Mouse (Mus musculus) stomach, postnatal 0 days (tissue): Measurements from ENCODE around the gene C1ql3. TPM values are rescaled to one million over a fixed set of nuclear protein-coding genes. Genes with fewer than 3 reads are reported as not detected.

Source experiments
- ATAC-seq: fragments of 200-750 bp; cut with Nextera tagmentation; 2 replicates; pipeline ENCODE4 v1.8.0; 2017; ENCODE audit not compliant: low FRiP score, low TSS enrichment
- DNase-seq: peaks from one replicate; pipeline ENCODE4 v3.0.0-alpha.2; 2016; ENCODE audit warnings: low spot score
- H3K27ac ChIP-seq: fragments of 300-500 bp; sonication (generic); replicated peaks from 2 replicates; pipeline ENCODE4 v1.5.1; 2014; ENCODE audit warnings: mild to moderate bottlenecking, control low read depth
- H3K27me3 ChIP-seq: fragments of 300-500 bp; sonication (generic); 2 replicates; pipeline ENCODE4 v1.6.1; 2014; ENCODE audit warnings: low read length; ENCODE audit not compliant: control insufficient read depth, insufficient read depth
- H3K36me3 ChIP-seq: fragments of 300-500 bp; sonication (generic); 2 replicates; pipeline ENCODE4 v1.6.1; 2014; ENCODE audit warnings: low read length, mixed read lengths; ENCODE audit not compliant: control insufficient read depth, insufficient read depth
- H3K4me1 ChIP-seq: fragments of 300-500 bp; sonication (generic); replicated peaks from 2 replicates; pipeline ENCODE4 v1.6.1; 2014; ENCODE audit warnings: antibody characterized with exemption; ENCODE audit not compliant: control insufficient read depth, insufficient read depth
- H3K4me2 ChIP-seq: fragments of 300-500 bp; sonication (generic); replicated peaks from 2 replicates; pipeline ENCODE4 v1.6.1; 2014; ENCODE audit warnings: low read depth, mild to moderate bottlenecking, control low read depth, moderate library complexity
- H3K4me3 ChIP-seq: fragments of 300-500 bp; sonication (generic); 2 replicates; pipeline ENCODE4 v1.5.1; 2014; ENCODE audit warnings: low read depth, low read length, control low read depth
- H3K9ac ChIP-seq: fragments of 300-500 bp; sonication (generic); 2 replicates; pipeline ENCODE4 v1.6.1; 2014; ENCODE audit warnings: mild to moderate bottlenecking, low read length, control low read depth, mixed read lengths
- H3K9me3 ChIP-seq: fragments of 300-500 bp; sonication (generic); 2 replicates; pipeline ENCODE4 v1.6.1; 2016; ENCODE audit warnings: low read length; ENCODE audit not compliant: control insufficient read depth
- CTCF ChIP-seq: IDR thresholded peaks from 2 replicates; pipeline ENCODE4 v1.5.1; 2016; ENCODE audit warnings: antibody characterized with exemption, low read depth, mild to moderate bottlenecking, moderate library complexity
- EP300 ChIP-seq: optimal IDR thresholded peaks from 2 replicates; pipeline ENCODE3; 2016; ENCODE audit warnings: antibody characterized with exemption
- WGBS: fragments of 180-500 bp; shearing (Covaris S2); extraction: QIAGEN DNeasy Blood & Tissue Kit; methylation state at CpG from one replicate; pipeline ENCODE4 v1.1.7; 2014; 5-methylcytosine and 5-hydroxymethylcytosine counted together
- polyA plus RNA-seq: library from polyadenylated mRNA; unstranded; fragments of >200 nt; fragmentation: Nextera tagmentation; extraction: Ambion mirVana; gene quantifications from 2 replicates; pipeline ENCODE4 v1.2.1, GENCODE M21; 2015

Gene C1ql3
- polyA plus RNA-seq, 1 experiment from 2014 or later = 0.19 TPM

- H3K4me3 ChIP-seq = no peak overlapping the region
- ATAC-seq (no peak), DNase-seq (no peak)
- 63% methylated on average over 1 of the region's 1 CpGs for WGBS
- no peak overlapping the region for H3K9ac ChIP-seq
- H3K4me1 ChIP-seq = no peaks in the 10 kb centered on the region
- H3K27me3 ChIP-seq = no peaks in the 10 kb centered on the region
- no peaks in the 10 kb centered on the region for H3K36me3 ChIP-seq
- H3K27ac ChIP-seq = no peak overlapping the region
- no peaks in the 10 kb centered on the region for H3K9me3 ChIP-seq
- TF ChIP-seq CTCF = no peak
- TF ChIP-seq EP300 = no peak
- H3K4me2 ChIP-seq = no peak overlapping the region
Observed at GRCm38 (mm10) chr2:13018861-13019260, 7.3 kb upstream of the C1ql3 start.

DNA sequence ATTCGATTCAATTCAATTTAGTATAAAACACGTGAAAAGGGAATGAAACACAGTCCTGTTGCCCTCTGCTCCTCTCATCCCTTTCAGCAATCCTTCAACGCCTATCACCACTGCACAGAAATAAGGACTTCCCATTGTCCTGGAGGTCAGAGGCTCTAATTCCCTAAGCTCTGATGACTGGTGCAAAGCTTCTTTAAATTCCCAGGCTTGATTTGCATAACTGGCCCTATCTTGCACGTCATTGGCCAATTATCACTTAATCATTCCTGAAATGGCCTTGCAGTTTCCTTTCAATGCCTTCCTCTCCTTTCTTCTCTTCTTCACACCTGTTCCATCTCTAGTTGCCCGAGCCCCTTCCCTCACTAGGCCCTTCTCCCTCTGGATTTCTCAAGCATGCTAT is 6.8 kb upstream of the C1ql3 start:
- DNase-seq = no peak

GRCm38 (mm10) chr2:13011973-13012372 is 367 bp upstream of the C1ql3 start:
- no peak for ATAC-seq
- Histone ChIP-seq H3K9me3 (no peaks in the 10 kb centered on the region), H3K4me3 (peak overlapping the region; percentile 58; the same call in 1 of the 2 replicates), H3K27ac (no peak overlapping the region), H3K9ac (no peak overlapping the region), H3K36me3 (no peaks in the 10 kb centered on the region), H3K27me3 (peaks cover 4% of the 10 kb centered on the region; the same call in 1 of the 2 replicates), H3K4me1 (peaks cover 8% of the 10 kb centered on the region; the same call in 1 of the 2 replicates), H3K4me2 (no peak overlapping the region)
- WGBS = 44% methylated on average over 3 of the region's 3 CpGs
- DNase-seq = no peak
- no peak for TF ChIP-seq EP300

More for the DNA sequence above, 6.8 kb upstream of the C1ql3 start:
- no peak for ATAC-seq
- Histone ChIP-seq H3K4me2 (no peak overlapping the region), H3K27ac (no peak overlapping the region), H3K4me3 (no peak overlapping the region), H3K27me3 (no peaks in the 10 kb centered on the region), H3K9ac (no peak overlapping the region), H3K4me1 (no peaks in the 10 kb centered on the region), H3K9me3 (no peaks in the 10 kb centered on the region), H3K36me3 (no peaks in the 10 kb centered on the region)
- WGBS = 55% methylated on average over 5 of the region's 5 CpGs
- TF ChIP-seq EP300 (no peak), CTCF (no peak)

DNA sequence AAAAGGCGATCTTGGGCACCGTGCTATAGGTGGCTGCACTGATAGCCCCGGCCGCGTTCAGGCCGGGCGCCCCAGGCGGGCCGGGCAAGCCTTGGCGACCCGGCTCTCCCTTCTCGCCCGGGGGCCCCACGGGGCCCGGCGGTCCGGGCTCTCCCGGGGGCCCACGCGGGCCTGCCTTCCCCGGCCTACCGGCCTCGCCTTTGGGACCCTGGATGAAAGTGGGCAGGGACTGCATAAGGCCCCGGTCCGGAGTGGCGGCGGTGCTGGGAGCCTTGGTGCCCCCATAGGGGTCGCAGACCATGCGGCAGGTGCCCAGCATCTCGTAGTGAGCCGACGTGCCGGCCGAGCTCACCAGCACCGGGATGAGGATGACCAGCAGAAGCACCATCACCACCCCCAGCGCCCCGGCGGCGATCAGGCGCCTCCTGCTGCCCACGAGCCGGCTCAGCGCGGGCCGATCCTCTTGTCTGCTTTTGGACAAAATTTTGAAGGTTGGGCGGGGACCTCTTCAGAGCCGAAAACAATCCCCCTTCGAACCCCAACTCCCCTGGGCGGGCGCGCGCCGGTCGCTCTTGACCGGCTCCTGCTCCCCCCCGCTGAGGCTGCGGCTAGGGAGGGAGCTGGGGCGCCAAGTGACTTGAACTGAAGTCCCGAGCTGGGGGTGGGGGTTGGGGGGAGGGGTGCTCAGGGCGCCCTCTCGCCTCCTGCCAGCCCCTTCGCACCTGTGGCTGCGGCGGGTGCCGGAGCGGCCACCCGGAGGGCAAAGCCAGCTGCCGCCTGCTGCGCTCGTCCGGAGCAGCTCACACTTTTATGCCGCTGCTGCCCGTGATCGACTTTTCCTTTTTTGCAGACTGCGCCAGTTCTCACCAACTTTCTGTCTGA is 905 bp downstream of the C1ql3 start:
- H3K27ac ChIP-seq = no peak overlapping the region
- WGBS = under 1% methylated on average over 70 of the region's 75 CpGs
- H3K4me1 ChIP-seq = peaks cover 8% of the 10 kb centered on the region; the same call in 1 of the 2 replicates
- peak overlapping the region; percentile 58 for H3K4me3 ChIP-seq
- no peak for TF ChIP-seq EP300
- TF ChIP-seq CTCF = peak; percentile 63
- no peaks in the 10 kb centered on the region for H3K36me3 ChIP-seq
- peaks cover 4% of the 10 kb centered on the region; the same call in 1 of the 2 replicates for H3K27me3 ChIP-seq
- DNase-seq (peak; percentile 35), ATAC-seq (peak; percentile 42)
- peak overlapping the region; percentile 98 for H3K4me2 ChIP-seq
- H3K9ac ChIP-seq = peak overlapping the region; percentile 43
- no peaks in the 10 kb centered on the region for H3K9me3 ChIP-seq

DNA sequence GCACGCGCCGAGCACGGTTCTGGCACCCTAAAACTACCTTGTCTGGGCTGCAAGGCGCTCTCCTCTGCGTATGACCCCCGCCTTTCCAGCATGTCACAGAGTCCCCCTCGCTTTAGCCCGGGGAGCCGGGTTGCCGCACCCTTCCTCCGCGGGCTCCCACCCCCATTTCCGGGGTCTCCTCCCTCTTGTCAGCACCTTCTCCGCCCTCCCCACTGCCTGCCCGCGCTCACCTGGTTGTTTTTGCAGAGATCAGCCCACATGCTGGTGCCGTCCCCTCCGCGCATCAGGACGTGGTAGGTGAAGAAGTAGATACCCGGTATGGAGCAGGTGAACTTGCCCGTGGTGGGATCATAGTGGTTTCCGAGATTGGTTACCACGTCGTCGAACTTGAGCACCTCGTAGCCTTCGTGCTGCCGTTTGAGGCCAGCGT is 1.6 kb downstream of the C1ql3 start:
- TF ChIP-seq EP300 (no peak), CTCF (no peak)
- H3K4me1 ChIP-seq = peaks cover 8% of the 10 kb centered on the region; the same call in 1 of the 2 replicates
- H3K4me2 ChIP-seq = peak overlapping the region; percentile 98
- no peak overlapping the region for H3K27ac ChIP-seq
- H3K27me3 ChIP-seq = peaks cover 4% of the 10 kb centered on the region; the same call in 1 of the 2 replicates
- no peak for ATAC-seq
- no peaks in the 10 kb centered on the region for H3K9me3 ChIP-seq
- 7% methylated on average over 31 of the region's 31 CpGs for WGBS
- H3K36me3 ChIP-seq = no peaks in the 10 kb centered on the region
- H3K9ac ChIP-seq = peak overlapping the region; percentile 43
- DNase-seq = peak; percentile 20
- peak overlapping the region; percentile 58 for H3K4me3 ChIP-seq
